Mouse (Mus musculus) lung, postnatal 0 days (tissue): ENCODE measurements around the gene Vapb.

Experiments used
- CTCF ChIP-seq: IDR thresholded peaks from 2 replicates; pipeline ENCODE4 v1.5.1; 2016; ENCODE audit warnings: antibody characterized with exemption, mild to moderate bottlenecking
- EP300 ChIP-seq: IDR thresholded peaks from 2 replicates; pipeline ENCODE4 v1.6.1; 2016; ENCODE audit warnings: antibody characterized with exemption, mild to moderate bottlenecking, control low read depth

- TF ChIP-seq CTCF (peak; percentile 18; the same call in 1 of the 2 replicates), EP300 (no peak)
Measured at GRCm38 (mm10) chr2:173770620-173771019, 33.3 kb downstream of the Vapb start.
